Mouse (Mus musculus) lung, postnatal 0 days (tissue): ENCODE results near the gene Bpifb1. TPM values are rescaled to one million over a fixed set of nuclear protein-coding genes. Genes with fewer than 3 reads are reported as not detected.

Source experiments
- ATAC-seq: fragments of 200-750 bp; cut with Nextera tagmentation; 2 replicates; pipeline ENCODE4 v1.8.0; 2017; ENCODE audit warnings: moderate library complexity
- DNase-seq: peaks from one replicate; pipeline ENCODE4 v3.0.0-alpha.2; 2016; ENCODE audit warnings: low spot score
- H3K27ac ChIP-seq: fragments of 300-500 bp; sonication (generic); 2 replicates; pipeline ENCODE4 v1.5.1; 2014; ENCODE audit warnings: antibody characterized with exemption, mild to moderate bottlenecking, low read length, mixed read lengths
- H3K27me3 ChIP-seq: fragments of 300-500 bp; sonication (generic); replicated peaks from 2 replicates; pipeline ENCODE4 v1.6.1; 2014; ENCODE audit warnings: low read length, mixed read lengths; ENCODE audit not compliant: insufficient read depth
- H3K36me3 ChIP-seq: fragments of 300-500 bp; sonication (generic); 2 replicates; pipeline ENCODE4 v1.6.1; 2014; ENCODE audit warnings: low read length, mixed read lengths; ENCODE audit not compliant: insufficient read depth
- H3K4me1 ChIP-seq: fragments of 300-500 bp; sonication (generic); 2 replicates; pipeline ENCODE4 v1.6.1; 2014; ENCODE audit warnings: antibody characterized with exemption, low read depth, low read length, mixed read lengths; ENCODE audit not compliant: insufficient read depth
- H3K4me2 ChIP-seq: fragments of 300-500 bp; sonication (generic); replicated peaks from 2 replicates; pipeline ENCODE4 v1.6.1; 2014; ENCODE audit warnings: low read depth, mild to moderate bottlenecking, low read length, moderate library complexity, mixed read lengths
- H3K4me3 ChIP-seq: fragments of 300-500 bp; sonication (generic); 2 replicates; pipeline ENCODE4 v1.5.1; 2014; ENCODE audit warnings: low read depth, low read length
- H3K9ac ChIP-seq: fragments of 300-500 bp; sonication (generic); replicated peaks from 2 replicates; pipeline ENCODE4 v1.6.1; 2014; ENCODE audit warnings: low read depth, mild to moderate bottlenecking
- H3K9me3 ChIP-seq: fragments of 300-500 bp; sonication (generic); 2 replicates; pipeline ENCODE4 v1.6.1; 2016; ENCODE audit warnings: low read length, mixed read lengths
- CTCF ChIP-seq: IDR thresholded peaks from 2 replicates; pipeline ENCODE4 v1.5.1; 2016; ENCODE audit warnings: antibody characterized with exemption, mild to moderate bottlenecking
- EP300 ChIP-seq: IDR thresholded peaks from 2 replicates; pipeline ENCODE4 v1.6.1; 2016; ENCODE audit warnings: antibody characterized with exemption, mild to moderate bottlenecking, control low read depth
- WGBS: fragments of 180-500 bp; shearing (Covaris S2); extraction: QIAGEN DNeasy Blood & Tissue Kit; methylation state at CpG from one replicate; pipeline ENCODE4 v1.1.7; 2014; 5-methylcytosine and 5-hydroxymethylcytosine counted together
- polyA plus RNA-seq: library from polyadenylated mRNA; unstranded; fragments of >200 nt; fragmentation: Nextera tagmentation; extraction: Ambion mirVana; gene quantifications from 2 replicates; pipeline ENCODE4 v1.2.1, GENCODE M21; 2015

Gene Bpifb1
- polyA plus RNA-seq, 1 experiment from 2014 or later = 7.3 TPM

GRCm38 (mm10) chr2:154197036-154197435 is 6.4 kb downstream of the Bpifb1 start:
- no peak overlapping the region for H3K4me3 ChIP-seq
- H3K4me2 ChIP-seq = no peak overlapping the region
- no peaks in the 10 kb centered on the region for H3K27me3 ChIP-seq
- TF ChIP-seq CTCF = no peak
- no peak for TF ChIP-seq EP300
- no peaks in the 10 kb centered on the region for H3K4me1 ChIP-seq
- no peaks in the 10 kb centered on the region for H3K36me3 ChIP-seq
- no peaks in the 10 kb centered on the region for H3K9me3 ChIP-seq
- no peak overlapping the region for H3K27ac ChIP-seq
- ATAC-seq = no peak
- WGBS = 87% methylated on average over 9 of the region's 9 CpGs
- no peak overlapping the region for H3K9ac ChIP-seq
- DNase-seq = no peak

DNA sequence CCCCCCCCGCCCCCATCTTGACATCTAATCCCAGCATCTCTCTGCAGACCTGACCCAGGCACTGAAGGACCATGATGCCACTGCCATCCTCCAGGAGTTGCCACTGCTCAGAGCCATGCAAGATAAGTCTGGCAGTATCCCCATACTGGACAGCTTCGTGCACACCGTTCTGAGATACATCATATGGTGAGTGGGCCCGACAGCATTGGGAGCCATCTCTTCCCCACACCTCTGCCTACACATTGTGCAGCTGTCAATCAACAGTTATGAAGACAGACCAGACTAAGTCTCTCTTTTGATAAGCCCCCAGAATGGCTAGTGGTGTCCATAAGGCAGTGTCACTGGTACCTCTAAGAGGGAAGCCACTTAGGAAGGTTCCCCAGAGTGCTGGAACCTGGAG is 14.0 kb downstream of the Bpifb1 start:
- DNase-seq (no peak), ATAC-seq (no peak)
- Histone ChIP-seq H3K9ac (no peak overlapping the region), H3K4me2 (no peak overlapping the region), H3K27ac (no peak overlapping the region), H3K9me3 (no peaks in the 10 kb centered on the region), H3K4me1 (no peaks in the 10 kb centered on the region), H3K4me3 (no peak overlapping the region), H3K27me3 (no peaks in the 10 kb centered on the region), H3K36me3 (no peaks in the 10 kb centered on the region)
- WGBS = 84% methylated on average over 4 of the region's 4 CpGs
- TF ChIP-seq EP300 = no peak

DNA sequence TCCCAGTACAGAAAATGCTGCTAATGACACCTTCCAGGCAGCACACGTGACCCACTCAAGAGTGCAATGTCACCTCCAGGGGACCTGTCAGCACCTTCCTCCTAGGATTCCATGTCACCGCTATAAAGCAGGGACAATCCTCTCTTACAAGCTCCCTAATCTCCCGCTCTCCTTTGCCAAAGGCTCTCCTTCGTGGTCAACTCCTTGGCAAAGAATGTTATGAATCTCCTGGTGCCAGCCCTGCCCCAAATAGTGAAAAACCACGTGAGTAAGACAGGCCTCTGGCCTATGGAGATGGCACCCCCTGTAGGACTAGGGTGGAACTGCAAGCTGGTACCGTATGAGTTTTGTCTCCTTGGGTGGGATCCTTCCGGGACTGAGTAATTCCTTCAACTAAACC is 16.3 kb downstream of the Bpifb1 start:
- WGBS = 47% methylated on average over 7 of the region's 7 CpGs
- no peaks in the 10 kb centered on the region for H3K36me3 ChIP-seq
- ATAC-seq = peak; percentile 69

GRCm38 (mm10) chr2:154209112-154209511 is 18.5 kb downstream of the Bpifb1 start:
- Histone ChIP-seq H3K9me3 (no peaks in the 10 kb centered on the region), H3K9ac (no peak overlapping the region), H3K36me3 (no peaks in the 10 kb centered on the region), H3K27ac (no peak overlapping the region), H3K4me3 (no peak overlapping the region), H3K4me1 (no peaks in the 10 kb centered on the region), H3K4me2 (no peak overlapping the region), H3K27me3 (no peaks in the 10 kb centered on the region)
- DNase-seq (peak; percentile 43), ATAC-seq (no peak)
- TF ChIP-seq CTCF (peak; percentile 68), EP300 (no peak)
- WGBS = 3% methylated on average over 3 of the region's 3 CpGs

More for the DNA sequence above, 16.3 kb downstream of the Bpifb1 start:
- Histone ChIP-seq H3K27ac (no peak overlapping the region), H3K4me3 (no peak overlapping the region), H3K4me1 (no peaks in the 10 kb centered on the region), H3K4me2 (no peak overlapping the region), H3K9me3 (no peaks in the 10 kb centered on the region), H3K27me3 (no peaks in the 10 kb centered on the region), H3K9ac (no peak overlapping the region)
- peak; percentile 91 for TF ChIP-seq CTCF
- TF ChIP-seq EP300 = no peak
- DNase-seq = peak; percentile 73

GRCm38 (mm10) chr2:154211121-154211520 is 20.5 kb downstream of the Bpifb1 start:
- ATAC-seq (no peak), DNase-seq (no peak)
- Histone ChIP-seq H3K36me3 (no peaks in the 10 kb centered on the region), H3K4me3 (no peak overlapping the region), H3K4me2 (no peak overlapping the region), H3K9me3 (no peaks in the 10 kb centered on the region), H3K27me3 (no peaks in the 10 kb centered on the region), H3K27ac (no peak overlapping the region), H3K9ac (no peak overlapping the region), H3K4me1 (no peaks in the 10 kb centered on the region)
- WGBS = 26% methylated on average over 1 of the region's 1 CpGs
- TF ChIP-seq EP300 = no peak
- TF ChIP-seq CTCF = no peak

DNA sequence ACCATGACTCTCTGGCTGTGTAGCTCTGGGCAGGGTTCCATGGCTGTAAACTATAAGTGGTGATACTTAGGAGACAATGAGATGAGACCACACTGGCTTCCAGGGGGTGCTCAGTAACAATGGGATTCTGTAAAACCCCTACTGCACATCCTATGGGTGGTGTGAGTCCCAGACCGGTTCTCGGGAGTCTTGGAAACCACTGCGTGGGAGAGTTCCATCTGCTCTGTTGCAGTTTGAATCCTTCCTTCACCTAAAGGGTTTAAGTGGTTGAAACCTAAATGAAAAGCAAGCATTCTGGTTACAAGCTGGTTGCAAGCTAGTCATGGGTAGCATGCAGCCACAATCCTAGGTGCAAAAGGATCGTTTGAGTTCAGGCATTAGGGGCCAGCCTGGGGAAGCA is 21.3 kb downstream of the Bpifb1 start:
- no peak overlapping the region for H3K4me2 ChIP-seq

GRCm38 (mm10) chr2:154215191-154215590 is 24.6 kb downstream of the Bpifb1 start:
- Histone ChIP-seq H3K9me3 (no peaks in the 10 kb centered on the region), H3K4me3 (no peak overlapping the region), H3K36me3 (no peaks in the 10 kb centered on the region), H3K4me1 (no peaks in the 10 kb centered on the region), H3K9ac (no peak overlapping the region), H3K27me3 (no peaks in the 10 kb centered on the region), H3K4me2 (no peak overlapping the region), H3K27ac (no peak overlapping the region)
- TF ChIP-seq CTCF (peak; percentile 88), EP300 (no peak)
- 10% methylated on average over 5 of the region's 5 CpGs for WGBS
- DNase-seq (peak; percentile 71), ATAC-seq (peak; percentile 63)

More for the DNA sequence above, 21.3 kb downstream of the Bpifb1 start:
- H3K4me3 ChIP-seq = no peak overlapping the region
- no peaks in the 10 kb centered on the region for H3K4me1 ChIP-seq
- H3K27me3 ChIP-seq = no peaks in the 10 kb centered on the region
- DNase-seq (no peak), ATAC-seq (no peak)
- TF ChIP-seq CTCF (no peak), EP300 (no peak)
- 79% methylated on average over 4 of the region's 4 CpGs for WGBS
- H3K9me3 ChIP-seq = no peaks in the 10 kb centered on the region
- no peaks in the 10 kb centered on the region for H3K36me3 ChIP-seq
- H3K9ac ChIP-seq = no peak overlapping the region
- no peak overlapping the region for H3K27ac ChIP-seq
